ENCODE assay signal across 8 mouse cellular contexts in genomic region chr17:56304718-56305117, GRCm38 (mm10). TPM values are rescaled to one million over a fixed set of nuclear protein-coding genes. Genes with fewer than 3 reads are reported as not detected.
A peak's percentile ranks its signal among the peaks of the same experiment; 100 is the strongest.
DNase-seq lines count a peak whose midpoint lies in the region; ATAC-seq and TF ChIP-seq lines count a peak whose summit lies in the region.

No protein-coding gene starts in this region.

- no peak for TF ChIP-seq EP300 in CH12.LX (IDR thresholded peaks at IDR 0.05; ENCODE audit: low read length)

- peak overlapping the region; percentile 88 for H3K27ac ChIP-seq in heart, embryonic 10.5 days
- H3K27ac ChIP-seq in CH12.LX (ENCODE audit: insufficient read depth, low read depth) = no peak overlapping the region
- H3K27ac ChIP-seq in forebrain, embryonic 16.5 days (ENCODE audit: low read length) = no peak overlapping the region
- peak overlapping the region; percentile 67; the same call in 1 of the 2 replicates for H3K27ac ChIP-seq in liver, embryonic 16.5 days (ENCODE audit: low read length)

- TF ChIP-seq POLR2A in CH12.LX (IDR thresholded peaks at IDR 0.05; ENCODE audit: low read depth, low read length) = no peak

- H3K27me3 ChIP-seq in heart, embryonic 10.5 days (ENCODE audit: insufficient read depth, poor library complexity, severe bottlenecking) = no peaks in the 10 kb centered on the region
- no peaks in the 10 kb centered on the region for H3K27me3 ChIP-seq in CH12.LX (replicated peaks)
- no peaks in the 10 kb centered on the region for H3K27me3 ChIP-seq in forebrain, embryonic 16.5 days (replicated peaks; ENCODE audit: control insufficient read depth, insufficient read depth, low read length)
- H3K27me3 ChIP-seq in liver, embryonic 16.5 days (ENCODE audit: control insufficient read depth, insufficient read depth, low read depth, low read length) = no peaks in the 10 kb centered on the region

- dilution Hi-C loops in CH12.LX (cut with MboI; ENCODE audit: extremely low pct_ligation_motif_present, extremely low pct_unique_long_range_greater_than_20kb, low sequenced_read_pairs) = no loop called here

- H3K4me1 ChIP-seq in heart, embryonic 10.5 days = peaks cover 50% of the 10 kb centered on the region
- H3K4me1 ChIP-seq in CH12.LX (ENCODE audit: control insufficient read depth in 1 of 2, insufficient read depth in 2 of 2) = peaks cover 24 to 67% of the 10 kb centered on the region in 2 experiments
- H3K4me1 ChIP-seq in forebrain, embryonic 16.5 days (replicated peaks; ENCODE audit: control insufficient read depth, insufficient read depth, low read length) = peaks cover 26% of the 10 kb centered on the region
- peaks cover 35% of the 10 kb centered on the region for H3K4me1 ChIP-seq in liver, embryonic 16.5 days (ENCODE audit: control insufficient read depth, low read depth, low read length)

- DNase-seq in heart, embryonic 10.5 days (ENCODE audit: low spot score) = no peak
- no peak for DNase-seq in heart, adult 11 months
- no peak for DNase-seq in CH12.LX (ENCODE audit: extremely low read depth)
- DNase-seq in right cerebral cortex, postnatal 4 days = no peak
- DNase-seq in layer of hippocampus, adult 9-10 months (ENCODE audit: low spot score) = no peak
- no peak for DNase-seq in thymus, postnatal 0 days (ENCODE audit: low spot score)

- peaks cover 47% of the 10 kb centered on the region for H3K79me2 ChIP-seq in CH12.LX (replicated peaks; ENCODE audit: control insufficient read depth, extremely low read depth, insufficient read depth, poor library complexity, severe bottlenecking)

- H3K36me3 ChIP-seq in heart, embryonic 10.5 days = peaks cover 48% of the 10 kb centered on the region
- H3K36me3 ChIP-seq in CH12.LX (replicated peaks in 1 of 2; ENCODE audit: control insufficient read depth in 1 of 2, insufficient read depth in 1 of 2, low read length in 1 of 2) = peaks cover 40 to 50% of the 10 kb centered on the region in 2 experiments
- no peaks in the 10 kb centered on the region for H3K36me3 ChIP-seq in forebrain, embryonic 16.5 days (ENCODE audit: control insufficient read depth, insufficient read depth)
- H3K36me3 ChIP-seq in liver, embryonic 16.5 days (ENCODE audit: control insufficient read depth, insufficient read depth) = peaks cover 28% of the 10 kb centered on the region

- in situ Hi-C loops in CH12.LX (cut with MboI; ENCODE audit: low pct_ligation_motif_present, low pct_unique_long_range_greater_than_20kb, low sequenced_read_pairs) = no loop called here

- no peak for ATAC-seq in forebrain, embryonic 16.5 days
- ATAC-seq in liver, embryonic 16.5 days (ENCODE audit: low read depth) = no peak

- H3K4me3 ChIP-seq in heart, embryonic 10.5 days = peak overlapping the region; percentile 82
- H3K4me3 ChIP-seq in CH12.LX (replicated peaks in 1 of 3; ENCODE audit: low read depth in 2 of 3, low read length in 2 of 3, poor library complexity in 1 of 3) = peak overlapping the region; percentile 73 to 81 (median 81)
- peak overlapping the region; percentile 83 for H3K4me3 ChIP-seq in forebrain, embryonic 16.5 days (replicated peaks; ENCODE audit: low read length)
- H3K4me3 ChIP-seq in liver, embryonic 16.5 days (ENCODE audit: low read depth, low read length) = peak overlapping the region; percentile 81

- no peaks in the 10 kb centered on the region for H3K9me3 ChIP-seq in heart, embryonic 10.5 days
- no peaks in the 10 kb centered on the region for H3K9me3 ChIP-seq in CH12.LX (replicated peaks; ENCODE audit: low read length)
- no peaks in the 10 kb centered on the region for H3K9me3 ChIP-seq in forebrain, embryonic 16.5 days (ENCODE audit: control insufficient read depth, low read length)
- no peaks in the 10 kb centered on the region for H3K9me3 ChIP-seq in liver, embryonic 16.5 days (replicated peaks; ENCODE audit: control insufficient read depth, low read length)

- no peak for TF ChIP-seq RAD21 in CH12.LX (IDR thresholded peaks at IDR 0.05; ENCODE audit: low read depth, low read length)

- H3K4me2 ChIP-seq in CH12.LX (ENCODE audit: insufficient read depth, low read depth, poor library complexity, severe bottlenecking) = peak overlapping the region; percentile 63
- H3K4me2 ChIP-seq in forebrain, embryonic 16.5 days (ENCODE audit: low read length) = peak overlapping the region; percentile 90
- H3K4me2 ChIP-seq in liver, embryonic 16.5 days (ENCODE audit: low read depth, low read length) = peak overlapping the region; percentile 99

- H3K9ac ChIP-seq in CH12.LX (ENCODE audit: insufficient read depth, low read depth) = peak overlapping the region; percentile 44
- peak overlapping the region; percentile 37 for H3K9ac ChIP-seq in forebrain, embryonic 16.5 days (replicated peaks; ENCODE audit: low read depth, low read length)
- peak overlapping the region; percentile 74 for H3K9ac ChIP-seq in liver, embryonic 16.5 days (ENCODE audit: low read depth, low read length)

- WGBS in heart, embryonic 10.5 days = 21% methylated on average over 11 of the region's 11 CpGs
- whole genome bisulfite sequencing in forebrain, embryonic 16.5 days = 11% methylated on average over 11 of the region's 11 CpGs
- 11% methylated on average over 11 of the region's 11 CpGs for WGBS in liver, embryonic 16.5 days (ENCODE audit: insufficient replicate concordance)

- TF ChIP-seq CTCF in CH12.LX (conservative IDR thresholded peaks at IDR 0.05 in 1 of 2, IDR thresholded peaks at IDR 0.05 in 1 of 2; ENCODE audit: low read depth in 2 of 2, low read length in 2 of 2) = no peak

TF ChIP-seq in CH12.LX, 34 proteins besides CTCF, POLR2A, EP300 and RAD21 (continues in another document):
- no peak for TF ChIP-seq PAX5 (IDR thresholded peaks at IDR 0.05; ENCODE audit: low read length)
- no peak for TF ChIP-seq POLR2AphosphoS2 (IDR thresholded peaks at IDR 0.05; ENCODE audit: low read depth, low read length)
- no peak for TF ChIP-seq ELF1 (IDR thresholded peaks at IDR 0.05; ENCODE audit: low read depth, low read length)
- no peak for TF ChIP-seq RCOR1 (conservative IDR thresholded peaks at IDR 0.05; ENCODE audit: low read depth, low read length)
- TF ChIP-seq CHD1 (IDR thresholded peaks at IDR 0.05; ENCODE audit: low read depth, low read length) = no peak
- TF ChIP-seq USF2 (conservative IDR thresholded peaks at IDR 0.05; ENCODE audit: low read depth, low read length) = no peak
- no peak for TF ChIP-seq NRF1 (IDR thresholded peaks at IDR 0.05; ENCODE audit: low read depth, low read length)
- no peak for TF ChIP-seq MAZ (IDR thresholded peaks at IDR 0.05; ENCODE audit: low read depth, low read length)
- no peak for TF ChIP-seq ETS1 (conservative IDR thresholded peaks at IDR 0.05; ENCODE audit: low read depth, low read length)
- TF ChIP-seq CHD2 (IDR thresholded peaks at IDR 0.05; ENCODE audit: low read length) = no peak
- no peak for TF ChIP-seq HCFC1 (IDR thresholded peaks at IDR 0.05; ENCODE audit: low read depth, low read length)
- TF ChIP-seq TCF12 (IDR thresholded peaks at IDR 0.05; ENCODE audit: low read depth, low read length) = no peak

RNA-seq across cellular contexts. Expression of gene Uhrf1, which starts 1.6 kb away (rescaled TPM):
- polyA plus RNA-seq in heart, embryonic 10.5 days (2016; fragmentation: Nextera tagmentation; extraction: Ambion mirVana) = 136 and 163 TPM in 2 replicates
- total RNA-seq in CH12.LX (2012; rRNA removed) (220 and 249 TPM in 2 replicates), CH12.LX (2014; rRNA removed) (144 and 161 TPM in 2 replicates)
- polyA plus RNA-seq in CH12.LX (2012; ENCODE audit: insufficient read length, low read depth) = 184 and 249 TPM in 2 replicates
- polyA plus RNA-seq in forebrain, embryonic 16.5 days (2015; fragmentation: Nextera tagmentation; extraction: Ambion mirVana) = 48.1 and 52.2 TPM in 2 replicates
- 86.0 and 89.7 TPM in 2 replicates for polyA plus RNA-seq in liver, embryonic 16.5 days (2015; fragmentation: Nextera tagmentation; extraction: Ambion mirVana)
- 234 and 264 TPM in 2 replicates for polyA plus RNA-seq in thymus, postnatal 0 days (2015; fragmentation: Nextera tagmentation; extraction: Ambion mirVana)

RNA-seq across cellular contexts. Expression of gene Arrdc5, which starts 4.6 kb away (rescaled TPM):
- not detected in 2 replicates for polyA plus RNA-seq in heart, embryonic 10.5 days (2016; fragmentation: Nextera tagmentation; extraction: Ambion mirVana)
- not detected in 2 replicates for total RNA-seq in CH12.LX (2012; rRNA removed)
- total RNA-seq in CH12.LX (2014; rRNA removed) = not detected in 2 replicates
- polyA plus RNA-seq in CH12.LX (2012; ENCODE audit: insufficient read length, low read depth) = 0.23 TPM in 1 of 2 replicates, not detected in the other
- polyA plus RNA-seq in forebrain, embryonic 16.5 days (2015; fragmentation: Nextera tagmentation; extraction: Ambion mirVana) = not detected in 2 replicates
- polyA plus RNA-seq in liver, embryonic 16.5 days (2015; fragmentation: Nextera tagmentation; extraction: Ambion mirVana) = not detected in 2 replicates
- 0.84 and 1.8 TPM in 2 replicates for polyA plus RNA-seq in thymus, postnatal 0 days (2015; fragmentation: Nextera tagmentation; extraction: Ambion mirVana)

RNA-seq across cellular contexts. Expression of gene Plin3, which starts 12.0 kb away (rescaled TPM):
- polyA plus RNA-seq in heart, embryonic 10.5 days (2016; fragmentation: Nextera tagmentation; extraction: Ambion mirVana) = 81.7 and 93.2 TPM in 2 replicates
- total RNA-seq in CH12.LX (2012; rRNA removed) (18.8 and 23.3 TPM in 2 replicates), CH12.LX (2014; rRNA removed) (17.0 and 17.3 TPM in 2 replicates)
- 17.9 and 18.5 TPM in 2 replicates for polyA plus RNA-seq in CH12.LX (2012; ENCODE audit: insufficient read length, low read depth)
- polyA plus RNA-seq in forebrain, embryonic 16.5 days (2015; fragmentation: Nextera tagmentation; extraction: Ambion mirVana) = 9.3 and 12.6 TPM in 2 replicates
- polyA plus RNA-seq in liver, embryonic 16.5 days (2015; fragmentation: Nextera tagmentation; extraction: Ambion mirVana) = 35.9 and 37.6 TPM in 2 replicates
- polyA plus RNA-seq in thymus, postnatal 0 days (2015; fragmentation: Nextera tagmentation; extraction: Ambion mirVana) = 59.5 TPM in 2 replicates

RNA-seq across cellular contexts. Expression of gene Kdm4b, which starts 21.1 kb away (rescaled TPM):
- polyA plus RNA-seq in heart, embryonic 10.5 days (2016; fragmentation: Nextera tagmentation; extraction: Ambion mirVana) = 34.6 and 35.6 TPM in 2 replicates
- 12.5 and 19.5 TPM in 2 replicates for total RNA-seq in CH12.LX (2012; rRNA removed)
- total RNA-seq in CH12.LX (2014; rRNA removed) = 9.8 and 12.3 TPM in 2 replicates
- polyA plus RNA-seq in CH12.LX (2012; ENCODE audit: insufficient read length, low read depth) = 10.5 and 14.2 TPM in 2 replicates
- polyA plus RNA-seq in forebrain, embryonic 16.5 days (2015; fragmentation: Nextera tagmentation; extraction: Ambion mirVana) = 81.6 and 85.0 TPM in 2 replicates
- polyA plus RNA-seq in liver, embryonic 16.5 days (2015; fragmentation: Nextera tagmentation; extraction: Ambion mirVana) = 6.3 and 7.0 TPM in 2 replicates
- polyA plus RNA-seq in thymus, postnatal 0 days (2015; fragmentation: Nextera tagmentation; extraction: Ambion mirVana) = 25.9 and 28.0 TPM in 2 replicates

RNA-seq across cellular contexts. Expression of gene Ticam1, which starts 28.1 kb away (rescaled TPM):
- polyA plus RNA-seq in heart, embryonic 10.5 days (2016; fragmentation: Nextera tagmentation; extraction: Ambion mirVana) = 6.8 and 9.5 TPM in 2 replicates
- total RNA-seq in CH12.LX (2012; rRNA removed) (15.9 and 17.6 TPM in 2 replicates), CH12.LX (2014; rRNA removed) (4.5 and 6.4 TPM in 2 replicates)
- polyA plus RNA-seq in CH12.LX (2012; ENCODE audit: insufficient read length, low read depth) = 14.6 and 18.6 TPM in 2 replicates
- 1.6 and 1.9 TPM in 2 replicates for polyA plus RNA-seq in forebrain, embryonic 16.5 days (2015; fragmentation: Nextera tagmentation; extraction: Ambion mirVana)
- polyA plus RNA-seq in liver, embryonic 16.5 days (2015; fragmentation: Nextera tagmentation; extraction: Ambion mirVana) = 3.4 and 4.2 TPM in 2 replicates
- 2.5 and 3.0 TPM in 2 replicates for polyA plus RNA-seq in thymus, postnatal 0 days (2015; fragmentation: Nextera tagmentation; extraction: Ambion mirVana)

Comparison
In these comparisons a context has a peak if more than half of its experiments do, and no peak if none do; other contexts are left out.
1. H3K27ac ChIP-seq: peak in heart, embryonic 10.5 days (single experiment) and liver, embryonic 16.5 days (single experiment); none in CH12.LX (single experiment) and forebrain, embryonic 16.5 days (single experiment).
2. Peak in every context shown above with its lines, with median percentiles within 50 percentile points of each other: H3K4me3 ChIP-seq, H3K4me2 ChIP-seq and H3K9ac ChIP-seq.